Mouse (Mus musculus) hindbrain, embryonic 12.5 days (tissue): Measurements from ENCODE around the gene Mrps16. TPM values are rescaled to one million over a fixed set of nuclear protein-coding genes. Genes with fewer than 3 reads are reported as not detected.

Source experiments
- ATAC-seq: fragments of 200-750 bp; cut with Nextera tagmentation; 2 replicates; pipeline ENCODE4 v1.8.0; 2017; ENCODE audit warnings: moderate TSS enrichment; ENCODE audit not compliant: low FRiP score
- H3K27ac ChIP-seq: fragments of 300-500 bp; sonication (generic); 2 replicates; pipeline ENCODE4 v1.5.1; 2016; ENCODE audit warnings: mild to moderate bottlenecking
- H3K27me3 ChIP-seq: fragments of 300-500 bp; sonication (generic); 2 replicates; pipeline ENCODE4 v1.6.1; 2016; ENCODE audit warnings: mild to moderate bottlenecking
- H3K36me3 ChIP-seq: fragments of 300-500 bp; sonication (generic); 2 replicates; pipeline ENCODE4 v1.6.1; 2016; ENCODE audit warnings: mild to moderate bottlenecking
- H3K4me1 ChIP-seq: fragments of 300-500 bp; sonication (generic); 2 replicates; pipeline ENCODE4 v1.6.1; 2016
- H3K4me2 ChIP-seq: fragments of 300-500 bp; sonication (generic); replicated peaks from 2 replicates; pipeline ENCODE4 v1.6.1; 2016; ENCODE audit warnings: mild to moderate bottlenecking
- H3K4me3 ChIP-seq: fragments of 300-500 bp; sonication (generic); 2 replicates; pipeline ENCODE4 v1.5.1; 2016; ENCODE audit warnings: mild to moderate bottlenecking
- H3K9ac ChIP-seq: fragments of 300-500 bp; sonication (generic); 2 replicates; pipeline ENCODE4 v1.6.1; 2016; ENCODE audit warnings: mild to moderate bottlenecking, moderate library complexity
- H3K9me3 ChIP-seq: fragments of 300-500 bp; sonication (generic); replicated peaks from 2 replicates; pipeline ENCODE4 v1.6.1; 2016; ENCODE audit warnings: mild to moderate bottlenecking
- WGBS: fragments of 180-500 bp; shearing (Covaris S2); methylation state at CpG from one replicate; pipeline ENCODE4 v1.1.7; 2016; 5-methylcytosine and 5-hydroxymethylcytosine counted together
- polyA plus RNA-seq: library from polyadenylated mRNA; unstranded; fragments of >200 nt; fragmentation: Nextera tagmentation; extraction: Ambion mirVana; gene quantifications from 2 replicates; pipeline ENCODE4 v1.2.1, GENCODE M21; 2016

The Mrps16 gene
- polyA plus RNA-seq, 1 experiment from 2014 or later: 67.4 TPM

DNA sequence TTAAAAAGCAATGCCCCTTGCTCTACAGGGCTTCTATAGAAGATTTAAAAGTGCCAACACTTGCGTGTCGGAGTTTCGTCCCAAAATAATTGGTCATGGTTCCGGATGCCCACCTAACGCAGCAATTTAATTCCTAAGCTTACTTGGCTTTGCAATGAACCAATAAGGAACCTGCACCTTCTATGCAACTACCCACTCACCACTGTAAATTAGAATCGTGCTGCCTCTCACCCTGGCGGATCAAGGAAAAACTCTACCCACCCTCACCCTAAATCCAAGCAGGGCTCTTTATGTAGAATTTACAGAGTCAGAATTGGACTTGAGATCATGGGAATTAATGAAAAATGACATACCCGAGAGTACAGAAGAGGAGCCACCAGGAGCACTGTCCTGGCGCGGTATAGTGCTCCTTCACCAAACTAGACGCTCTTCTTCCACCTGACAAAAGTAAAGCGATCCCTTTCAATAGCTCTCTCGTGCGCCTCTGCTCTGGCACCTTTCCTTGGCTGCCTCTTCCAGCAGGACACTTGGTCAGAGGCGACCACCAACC lies 45.9 kb downstream of the Mrps16 start:
- H3K4me1 ChIP-seq: peaks cover 16% of the 10 kb centered on the region
- peak overlapping the region; percentile 90 for H3K27ac ChIP-seq
- 5% methylated on average over 15 of the region's 15 CpGs for WGBS

DNA sequence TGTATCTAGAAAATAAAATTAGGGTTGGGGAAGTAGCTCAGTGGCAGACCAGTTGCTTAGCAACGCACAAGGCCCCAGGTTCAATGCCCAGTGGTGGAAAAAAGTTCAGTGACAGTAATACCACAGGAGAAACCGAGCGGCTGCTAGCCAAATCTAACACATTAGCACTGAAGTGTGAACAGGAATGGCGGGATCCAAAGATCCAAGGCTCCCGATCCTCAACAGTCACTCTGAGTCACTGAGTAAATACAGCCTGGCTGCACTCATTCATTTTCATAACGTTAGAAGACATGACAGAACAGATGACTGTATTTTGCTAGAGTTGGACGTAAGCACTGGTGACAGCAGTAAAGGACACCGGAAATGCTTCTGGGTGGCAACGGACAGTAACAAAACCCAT lies 47.5 kb downstream of the Mrps16 start:
- Histone ChIP-seq H3K36me3 (peaks cover 30% of the 10 kb centered on the region), H3K4me1 (peaks cover 16% of the 10 kb centered on the region), H3K27me3 (no peaks in the 10 kb centered on the region), H3K4me2 (no peak overlapping the region), H3K9me3 (no peaks in the 10 kb centered on the region), H3K9ac (no peak overlapping the region), H3K27ac (no peak overlapping the region), H3K4me3 (no peak overlapping the region)
- no peak for ATAC-seq
- WGBS: 92% methylated on average over 9 of the region's 9 CpGs

More for the DNA sequence above, 45.9 kb downstream of the Mrps16 start:
- ATAC-seq: peak; percentile 49
- no peaks in the 10 kb centered on the region for H3K9me3 ChIP-seq
- peak overlapping the region; percentile 73 for H3K9ac ChIP-seq
- H3K4me3 ChIP-seq: peak overlapping the region; percentile 73
- peak overlapping the region; percentile 73 for H3K4me2 ChIP-seq
- H3K27me3 ChIP-seq: no peaks in the 10 kb centered on the region
- peaks cover 28% of the 10 kb centered on the region for H3K36me3 ChIP-seq

DNA sequence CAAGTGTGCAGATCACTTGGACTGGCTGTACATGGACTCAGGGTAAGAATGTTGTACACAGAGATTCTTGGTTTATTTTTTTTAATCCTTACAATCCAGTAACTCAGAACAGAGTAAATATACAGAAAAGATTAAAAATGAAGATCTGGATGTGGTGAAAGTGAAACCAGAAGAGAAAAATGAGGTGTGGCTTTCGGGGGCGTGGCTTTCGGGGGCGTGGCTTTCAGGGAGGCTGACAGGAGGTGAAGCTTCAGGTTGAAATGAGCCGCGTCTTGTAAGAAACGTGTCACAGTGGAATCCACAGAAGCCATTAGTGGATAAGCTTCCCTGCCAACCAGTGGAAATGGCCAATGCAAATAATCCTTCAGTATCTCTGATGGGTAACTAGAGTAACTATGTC lies 52.6 kb downstream of the Mrps16 start:
- no peaks in the 10 kb centered on the region for H3K4me1 ChIP-seq
- no peak for ATAC-seq
- H3K27me3 ChIP-seq: no peaks in the 10 kb centered on the region
- no peak overlapping the region for H3K27ac ChIP-seq
- peaks cover 58% of the 10 kb centered on the region for H3K36me3 ChIP-seq
- H3K9me3 ChIP-seq: no peaks in the 10 kb centered on the region
- WGBS: 83% methylated on average over 7 of the region's 7 CpGs
- H3K9ac ChIP-seq: no peak overlapping the region
- no peak overlapping the region for H3K4me2 ChIP-seq
- H3K4me3 ChIP-seq: no peak overlapping the region

DNA sequence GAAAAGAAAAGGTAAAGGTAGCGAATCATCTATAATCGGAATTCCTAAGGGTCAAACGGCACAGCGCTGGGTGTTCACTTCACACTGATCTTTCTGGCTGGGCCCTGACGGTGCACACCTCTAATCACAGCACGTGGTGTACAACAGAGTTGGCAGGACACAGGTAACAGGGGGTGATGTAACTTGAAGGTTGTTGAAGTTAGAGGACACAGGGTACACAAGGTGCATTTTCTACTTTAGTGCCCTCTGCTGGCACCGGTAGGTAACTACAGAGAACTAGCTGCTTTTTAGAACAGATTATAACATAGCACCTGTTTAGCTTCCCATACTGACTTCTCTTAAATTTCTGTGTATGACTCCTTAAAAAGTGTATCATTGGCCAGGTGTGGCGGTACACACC lies 53.3 kb downstream of the Mrps16 start:
- WGBS: 84% methylated on average over 8 of the region's 8 CpGs
- no peak for ATAC-seq

DNA sequence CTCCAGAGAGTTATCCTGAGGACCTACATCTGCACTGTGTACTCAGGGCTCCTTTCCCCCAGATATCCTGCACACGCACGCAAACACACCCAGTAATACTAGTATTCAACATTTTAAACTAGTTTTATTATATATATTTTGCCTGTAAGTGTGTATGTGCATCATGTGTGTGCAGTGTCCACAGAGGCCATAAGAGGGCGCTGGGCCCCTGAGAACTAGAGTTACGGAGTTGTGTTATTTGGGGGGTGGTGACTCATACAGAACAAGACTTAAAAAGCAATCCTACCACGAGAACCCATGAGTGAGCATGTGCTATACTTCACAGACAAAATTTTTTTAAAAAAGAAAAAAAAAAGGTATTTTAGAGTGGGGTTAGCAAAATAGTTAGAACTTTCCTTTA lies 54.0 kb downstream of the Mrps16 start:
- Histone ChIP-seq H3K4me1 (no peaks in the 10 kb centered on the region), H3K4me3 (no peak overlapping the region), H3K36me3 (peaks cover 62% of the 10 kb centered on the region), H3K4me2 (no peak overlapping the region), H3K9me3 (no peaks in the 10 kb centered on the region), H3K9ac (no peak overlapping the region), H3K27ac (no peak overlapping the region), H3K27me3 (no peaks in the 10 kb centered on the region)
- WGBS: 94% methylated on average over 5 of the region's 5 CpGs
- ATAC-seq: no peak

More for the DNA sequence above, 53.3 kb downstream of the Mrps16 start:
- Histone ChIP-seq H3K4me2 (no peak overlapping the region), H3K36me3 (peaks cover 62% of the 10 kb centered on the region), H3K27me3 (no peaks in the 10 kb centered on the region), H3K9ac (no peak overlapping the region), H3K4me3 (no peak overlapping the region), H3K9me3 (no peaks in the 10 kb centered on the region), H3K4me1 (no peaks in the 10 kb centered on the region), H3K27ac (no peak overlapping the region)

Other genes starting within 250 kb of the Mrps16 start
- 5.8 and 6.9 TPM in 2 replicates for gene Kcnk5, start 211.8 kb downstream of the Mrps16 start, polyA plus RNA-seq
- gene Kcnk16, start 124.4 kb downstream of the Mrps16 start, polyA plus RNA-seq: 0.14 TPM in 1 of 2 replicates, not detected in the other
- 11.7 and 12.5 TPM in 2 replicates for gene Nudt13, start 98.9 kb downstream of the Mrps16 start, polyA plus RNA-seq
- 55.0 and 59.5 TPM in 2 replicates for gene Ecd, start 45.5 kb downstream of the Mrps16 start, polyA plus RNA-seq
- 52.5 and 53.2 TPM in 2 replicates for gene Fam149b, start 45.5 kb downstream of the Mrps16 start, polyA plus RNA-seq
- 150 and 158 TPM in 2 replicates for gene Dnajc9, start 4.7 kb downstream of the Mrps16 start, polyA plus RNA-seq
- gene Cfap70, start 58.6 kb upstream of the Mrps16 start, polyA plus RNA-seq: 0.73 and 2.3 TPM in 2 replicates
- gene Anxa7, start 86.5 kb upstream of the Mrps16 start, polyA plus RNA-seq: 19.9 TPM in 2 replicates
- 0.82 and 0.83 TPM in 2 replicates for gene Mss51, start 103.3 kb upstream of the Mrps16 start, polyA plus RNA-seq
- 69.4 and 74.0 TPM in 2 replicates for gene Ppp3cb, start 152.9 kb upstream of the Mrps16 start, polyA plus RNA-seq
- gene Usp54, start 247.4 kb upstream of the Mrps16 start, polyA plus RNA-seq: 16.6 and 16.9 TPM in 2 replicates